Mouse (Mus musculus): ENCODE measurements at regions not wholly inside any gene's neighbourhood (a gene's known extent, or its start where the extent isn't known, plus 50 kb on each side); places are given as distances from the start of the nearest gene placed in this dataset.

GRCm38 (mm10) chr7:37825766-37826165 is 52.3 kb upstream of the Zfp536 start:
- TF ChIP-seq CTCF (IDR thresholded peaks at IDR 0.05; ENCODE audit: borderline replicate concordance, insufficient read depth, low read depth, low read length) (no peak), POLR2A (IDR thresholded peaks at IDR 0.05; ENCODE audit: borderline replicate concordance, insufficient read depth, low read length) (no peak)
